Mouse (Mus musculus) lung, postnatal 14 days (tissue): ENCODE data around the gene Spib.
A peak's percentile ranks its signal among the peaks of the same experiment; 100 is the strongest.

Experiments
- DNase-seq: peaks from one replicate; pipeline ENCODE4 v3.0.0; 2021

Spib gene

GRCm38 (mm10) chr7:44531946-44532732 is at the start of gene Spib:
Gene Spib (minus strand): TSS chr7:44532071.
- DNase-seq = no peak

GRCm38 (mm10) chr7:44581637-44582036 is 49.8 kb upstream of the Spib start:
- no peak for DNase-seq

- no peak for DNase-seq
Measured at GRCm38 (mm10) chr7:44576333-44576844, 44.5 kb upstream of the Spib start.

GRCm38 (mm10) chr7:44572956-44573484 is 41.1 kb upstream of the Spib start:
- DNase-seq = no peak

GRCm38 (mm10) chr7:44572213-44572701 is 40.4 kb upstream of the Spib start, which contains the start of gene Napsa:
Gene Napsa (plus strand): TSS chr7:44572380.
- peak; percentile 66 for DNase-seq

GRCm38 (mm10) chr7:44571811-44572210 is 39.9 kb upstream of the Spib start:
- no peak for DNase-seq

- DNase-seq = no peak
Measured at GRCm38 (mm10) chr7:44570989-44571388, 39.1 kb upstream of the Spib start.

- DNase-seq = no peak
Measured at GRCm38 (mm10) chr7:44568803-44569202, 36.9 kb upstream of the Spib start.

GRCm38 (mm10) chr7:44565414-44565813 is 33.5 kb upstream of the Spib start:
- DNase-seq = no peak

GRCm38 (mm10) chr7:44564486-44564885 is 32.6 kb upstream of the Spib start:
- DNase-seq = no peak

- DNase-seq = no peak
Measured at GRCm38 (mm10) chr7:44563284-44563683, 31.4 kb upstream of the Spib start.

GRCm38 (mm10) chr7:44560435-44561400 is 28.8 kb upstream of the Spib start:
- DNase-seq = peak; percentile 88

GRCm38 (mm10) chr7:44557629-44558028 is 25.8 kb upstream of the Spib start:
- no peak for DNase-seq

- DNase-seq = peak; percentile 98
Measured at GRCm38 (mm10) chr7:44553826-44554225, 22.0 kb upstream of the Spib start, which contains the start of gene Nr1h2. Gene Nr1h2 (minus strand): TSS chr7:44553951.

GRCm38 (mm10) chr7:44553196-44553764 is 21.4 kb upstream of the Spib start:
- DNase-seq = peak; percentile 85

- DNase-seq = no peak
Measured at GRCm38 (mm10) chr7:44552141-44552908, 20.5 kb upstream of the Spib start.

- no peak for DNase-seq
Measured at GRCm38 (mm10) chr7:44551731-44552130, 19.9 kb upstream of the Spib start.

GRCm38 (mm10) chr7:44551301-44551700 is 19.4 kb upstream of the Spib start:
- DNase-seq = no peak

GRCm38 (mm10) chr7:44550409-44550678 is 18.5 kb upstream of the Spib start:
- no peak for DNase-seq

- DNase-seq = no peak
Measured at GRCm38 (mm10) chr7:44549621-44550408, 17.9 kb upstream of the Spib start.

GRCm38 (mm10) chr7:44548497-44549087 is 16.7 kb upstream of the Spib start, which contains the start of gene Pold1:
Gene Pold1 (minus strand): TSS chr7:44548849.
- DNase-seq = peak; percentile 100
